Mouse (Mus musculus): ENCODE measurements around the gene Sdhaf1.

GRCm38 (mm10) chr7:30332622-30333259 is 9.0 kb upstream of the Sdhaf1 start:
- TF ChIP-seq CTCF (IDR thresholded peaks at IDR 0.05; ENCODE audit: low read depth) (no peak), EP300 (IDR thresholded peaks at IDR 0.05; ENCODE audit: low read depth) (no peak)
